Mouse (Mus musculus): ENCODE results near the gene Hif1an.
A peak's percentile ranks its signal among the peaks of the same experiment; 100 is the strongest.

The Hif1an gene

GRCm38 (mm10) chr19:44562652-44563206 lies at the start of gene Hif1an:
Gene Hif1an (plus strand): TSS chr19:44562850.
- peak; percentile 87 to 93 for DNase-seq

GRCm38 (mm10) chr19:44513054-44513833 lies 49.4 kb upstream of the Hif1an start:
- no peak for DNase-seq

GRCm38 (mm10) chr19:44513921-44514482 lies 48.6 kb upstream of the Hif1an start:
- DNase-seq: no peak

GRCm38 (mm10) chr19:44514521-44515451 lies 47.9 kb upstream of the Hif1an start:
- DNase-seq: no peak

GRCm38 (mm10) chr19:44515769-44516168 lies 46.9 kb upstream of the Hif1an start:
- no peak for DNase-seq

- no peak for DNase-seq
These were observed 44.5 kb upstream of the Hif1an start for GRCm38 (mm10) chr19:44517996-44518768.

- DNase-seq: no peak
These were observed 43.5 kb upstream of the Hif1an start for GRCm38 (mm10) chr19:44519152-44519551.

- no peak for DNase-seq
These were observed 37.0 kb upstream of the Hif1an start for GRCm38 (mm10) chr19:44525551-44526205.

- no peak for DNase-seq
These were observed 32.6 kb upstream of the Hif1an start for GRCm38 (mm10) chr19:44530018-44530417.

GRCm38 (mm10) chr19:44535376-44535775 lies 27.3 kb upstream of the Hif1an start:
- DNase-seq: no peak

GRCm38 (mm10) chr19:44537416-44537815 lies 25.2 kb upstream of the Hif1an start:
- DNase-seq: no peak

GRCm38 (mm10) chr19:44542694-44543178 lies 19.9 kb upstream of the Hif1an start:
- DNase-seq: no peak

GRCm38 (mm10) chr19:44544372-44544771 lies 18.3 kb upstream of the Hif1an start:
- no peak for DNase-seq

GRCm38 (mm10) chr19:44544775-44545174 lies 17.9 kb upstream of the Hif1an start:
- DNase-seq: peak; percentile 27 to 76

- DNase-seq: peak; percentile 14 to 30
These were observed 17.2 kb upstream of the Hif1an start, which contains the start of gene Sec31b for GRCm38 (mm10) chr19:44545321-44546041. Gene Sec31b (minus strand): TSS chr19:44545864.

- DNase-seq: no peak
These were observed 9.9 kb upstream of the Hif1an start, which contains the start of gene Gm20538 for GRCm38 (mm10) chr19:44552731-44553130. Gene Gm20538 (minus strand): TSS chr19:44552831.

- no peak for DNase-seq
These were observed 9.4 kb upstream of the Hif1an start for GRCm38 (mm10) chr19:44553286-44553685.

GRCm38 (mm10) chr19:44554490-44554860 lies 8.2 kb upstream of the Hif1an start:
- no peak for DNase-seq

GRCm38 (mm10) chr19:44554861-44555590 lies 7.6 kb upstream of the Hif1an start, which contains the start of gene Ndufb8:
Gene Ndufb8 (minus strand): TSS chr19:44555440.
- DNase-seq: peak; percentile 88 to 92

GRCm38 (mm10) chr19:44564006-44564405 lies 1.4 kb downstream of the Hif1an start:
- DNase-seq: no peak

Measured in spleen, adult 18-20 months (tissue).